Mouse (Mus musculus) spleen, adult 12 weeks (tissue): ENCODE data around the gene Phka2.

ENCODE experiments used
- DNase-seq: peaks from one replicate; pipeline ENCODE4 v3.0.0; 2022; ENCODE audit warnings: low spot score

Phka2 gene

GRCm38 (mm10) chrX:160598562-160599458, 96.8 kb downstream of the Phka2 start:
- no peak for DNase-seq

GRCm38 (mm10) chrX:160601053-160601452, 99.1 kb downstream of the Phka2 start:
- no peak for DNase-seq

GRCm38 (mm10) chrX:160602770-160603169, 100.8 kb downstream of the Phka2 start:
- DNase-seq: no peak

GRCm38 (mm10) chrX:160603316-160603715, 101.3 kb downstream of the Phka2 start:
- DNase-seq: no peak

GRCm38 (mm10) chrX:160603981-160604541, 102.1 kb downstream of the Phka2 start:
- no peak for DNase-seq

- DNase-seq: no peak
Measured at GRCm38 (mm10) chrX:160609849-160610248, 107.9 kb downstream of the Phka2 start.

- no peak for DNase-seq
Measured at GRCm38 (mm10) chrX:160610482-160610881, 108.5 kb downstream of the Phka2 start.

- DNase-seq: no peak
Measured at GRCm38 (mm10) chrX:160610882-160611644, 109.1 kb downstream of the Phka2 start.
